Mouse (Mus musculus): ENCODE measurements at regions not wholly inside any gene's neighbourhood (a gene's known extent, or its start where the extent isn't known, plus 50 kb on each side); places are given as distances from the start of the nearest gene placed in this dataset.

- Histone ChIP-seq H3K27me3 (ENCODE audit: control insufficient read depth, insufficient read depth, low read length) (no peaks in the 10 kb centered on the region), H3K4me1 (ENCODE audit: control insufficient read depth, insufficient read depth, insufficient read length, low read length) (no peaks in the 10 kb centered on the region), H3K4me3 (ENCODE audit: low read depth, low read length) (no peak overlapping the region), H3K36me3 (ENCODE audit: control insufficient read depth, insufficient read depth, low read length) (no peaks in the 10 kb centered on the region), H3K27ac (ENCODE audit: insufficient read depth, low read depth, low read length) (no peak overlapping the region)
- 79% methylated on average over 1 of the region's 1 CpGs for WGBS
- TF ChIP-seq POLR2A (IDR thresholded peaks at IDR 0.05; ENCODE audit: low read depth, low read length) = no peak
- TF ChIP-seq CTCF (IDR thresholded peaks at IDR 0.05; ENCODE audit: extremely low read depth, insufficient read length, insufficient replicate concordance, low read depth, low read length) = no peak
Observed at GRCm38 (mm10) chr6:111882557-111882956, 391.0 kb upstream of the Lmcd1 start.

- no peak for TF ChIP-seq CTCF (IDR thresholded peaks at IDR 0.05; ENCODE audit: extremely low read depth, insufficient read length, insufficient replicate concordance, low read depth, low read length)
- no peak for TF ChIP-seq POLR2A (IDR thresholded peaks at IDR 0.05; ENCODE audit: low read depth, low read length)
- H3K27me3 ChIP-seq (ENCODE audit: control insufficient read depth, insufficient read depth, low read length) = no peaks in the 10 kb centered on the region
- WGBS = 72% methylated on average over 1 of the region's 1 CpGs
- H3K4me1 ChIP-seq (ENCODE audit: control insufficient read depth, insufficient read depth, insufficient read length, low read length) = no peaks in the 10 kb centered on the region
- no peak overlapping the region for H3K4me3 ChIP-seq (ENCODE audit: low read depth, low read length)
- no peak overlapping the region for H3K27ac ChIP-seq (ENCODE audit: insufficient read depth, low read depth, low read length)
- no peaks in the 10 kb centered on the region for H3K36me3 ChIP-seq (ENCODE audit: control insufficient read depth, insufficient read depth, low read length)
Observed at GRCm38 (mm10) chr6:111883946-111884345, 389.6 kb upstream of the Lmcd1 start.

- TF ChIP-seq CTCF (IDR thresholded peaks at IDR 0.05; ENCODE audit: extremely low read depth, insufficient read length, insufficient replicate concordance, low read depth, low read length) = no peak
- no peak for TF ChIP-seq POLR2A (IDR thresholded peaks at IDR 0.05; ENCODE audit: low read depth, low read length)
- WGBS = 51% methylated on average over 2 of the region's 2 CpGs
- Histone ChIP-seq H3K4me1 (ENCODE audit: control insufficient read depth, insufficient read depth, insufficient read length, low read length) (no peaks in the 10 kb centered on the region), H3K27ac (ENCODE audit: insufficient read depth, low read depth, low read length) (no peak overlapping the region), H3K4me3 (ENCODE audit: low read depth, low read length) (no peak overlapping the region), H3K36me3 (ENCODE audit: control insufficient read depth, insufficient read depth, low read length) (no peaks in the 10 kb centered on the region), H3K27me3 (ENCODE audit: control insufficient read depth, insufficient read depth, low read length) (no peaks in the 10 kb centered on the region)
Observed at GRCm38 (mm10) chr6:111911997-111912396, 361.6 kb upstream of the Lmcd1 start.

- 89% methylated on average over 11 of the region's 11 CpGs for WGBS
- Histone ChIP-seq H3K27me3 (ENCODE audit: control insufficient read depth, insufficient read depth, low read length) (no peaks in the 10 kb centered on the region), H3K4me1 (ENCODE audit: control insufficient read depth, insufficient read depth, insufficient read length, low read length) (no peaks in the 10 kb centered on the region), H3K27ac (ENCODE audit: insufficient read depth, low read depth, low read length) (no peak overlapping the region), H3K36me3 (ENCODE audit: control insufficient read depth, insufficient read depth, low read length) (no peaks in the 10 kb centered on the region), H3K4me3 (ENCODE audit: low read depth, low read length) (no peak overlapping the region)
- TF ChIP-seq CTCF (IDR thresholded peaks at IDR 0.05; ENCODE audit: extremely low read depth, insufficient read length, insufficient replicate concordance, low read depth, low read length) (no peak), POLR2A (IDR thresholded peaks at IDR 0.05; ENCODE audit: low read depth, low read length) (no peak)
Observed at GRCm38 (mm10) chr6:111913771-111914405, 359.7 kb upstream of the Lmcd1 start.

GRCm38 (mm10) chr6:111917248-111917721 lies 356.3 kb upstream of the Lmcd1 start:
- Histone ChIP-seq H3K36me3 (ENCODE audit: control insufficient read depth, insufficient read depth, low read length) (no peaks in the 10 kb centered on the region), H3K27me3 (ENCODE audit: control insufficient read depth, insufficient read depth, low read length) (no peaks in the 10 kb centered on the region), H3K4me1 (ENCODE audit: control insufficient read depth, insufficient read depth, insufficient read length, low read length) (no peaks in the 10 kb centered on the region), H3K27ac (ENCODE audit: insufficient read depth, low read depth, low read length) (no peak overlapping the region), H3K4me3 (ENCODE audit: low read depth, low read length) (no peak overlapping the region)
- TF ChIP-seq POLR2A (IDR thresholded peaks at IDR 0.05; ENCODE audit: low read depth, low read length) (no peak), CTCF (IDR thresholded peaks at IDR 0.05; ENCODE audit: extremely low read depth, insufficient read length, insufficient replicate concordance, low read depth, low read length) (no peak)
- WGBS = 70% methylated on average over 6 of the region's 6 CpGs

GRCm38 (mm10) chr6:111917868-111918597 lies 355.5 kb upstream of the Lmcd1 start:
- TF ChIP-seq CTCF (IDR thresholded peaks at IDR 0.05; ENCODE audit: extremely low read depth, insufficient read length, insufficient replicate concordance, low read depth, low read length) (no peak), POLR2A (IDR thresholded peaks at IDR 0.05; ENCODE audit: low read depth, low read length) (no peak)
- no peaks in the 10 kb centered on the region for H3K36me3 ChIP-seq (ENCODE audit: control insufficient read depth, insufficient read depth, low read length)
- WGBS = 68% methylated on average over 3 of the region's 3 CpGs
- no peaks in the 10 kb centered on the region for H3K4me1 ChIP-seq (ENCODE audit: control insufficient read depth, insufficient read depth, insufficient read length, low read length)
- H3K27me3 ChIP-seq (ENCODE audit: control insufficient read depth, insufficient read depth, low read length) = no peaks in the 10 kb centered on the region
- no peak overlapping the region for H3K27ac ChIP-seq (ENCODE audit: insufficient read depth, low read depth, low read length)
- no peak overlapping the region for H3K4me3 ChIP-seq (ENCODE audit: low read depth, low read length)

GRCm38 (mm10) chr6:111932596-111932995 lies 341.0 kb upstream of the Lmcd1 start:
- 73% methylated on average over 2 of the region's 2 CpGs for WGBS
- Histone ChIP-seq H3K27me3 (ENCODE audit: control insufficient read depth, insufficient read depth, low read length) (no peaks in the 10 kb centered on the region), H3K4me1 (ENCODE audit: control insufficient read depth, insufficient read depth, insufficient read length, low read length) (no peaks in the 10 kb centered on the region), H3K4me3 (ENCODE audit: low read depth, low read length) (no peak overlapping the region), H3K27ac (ENCODE audit: insufficient read depth, low read depth, low read length) (no peak overlapping the region), H3K36me3 (ENCODE audit: control insufficient read depth, insufficient read depth, low read length) (no peaks in the 10 kb centered on the region)
- TF ChIP-seq POLR2A (IDR thresholded peaks at IDR 0.05; ENCODE audit: low read depth, low read length) (no peak), CTCF (IDR thresholded peaks at IDR 0.05; ENCODE audit: extremely low read depth, insufficient read length, insufficient replicate concordance, low read depth, low read length) (no peak)
